ENCODE assay signal across 27 mouse cellular contexts in genomic region chr16:78260070-78260879, GRCm38 (mm10). TPM values are rescaled to one million over a fixed set of nuclear protein-coding genes. Genes with fewer than 3 reads are reported as not detected.
A peak's percentile ranks its signal among the peaks of the same experiment; 100 is the strongest.
DNase-seq lines count a peak whose midpoint lies in the region; ATAC-seq lines count a peak whose summit lies in the region.
"Had no signal": no experiment of that assay in that cellular context is flagged by ENCODE, and none has a peak within 500 bp of the region (broad histone marks: within the 10 kb centered on the region; RNA-seq: fewer than 3 reads in every experiment).

No protein-coding gene starts in this region.

- H3K9me3 ChIP-seq in intestine, embryonic 14.5 days (ENCODE audit: control insufficient read depth, low read length), result no peaks in the 10 kb centered on the region
- H3K9me3 ChIP-seq in intestine, embryonic 15.5 days, result no peaks in the 10 kb centered on the region
- no peaks in the 10 kb centered on the region for H3K9me3 ChIP-seq in stomach, embryonic 15.5 days
- H3K9me3 ChIP-seq: embryonic facial prominence, embryonic 10.5 days; embryonic facial prominence, embryonic 13.5 days; forebrain, embryonic 12.5 days; forebrain, embryonic 15.5 days; heart, embryonic 13.5 days; hindbrain, embryonic 10.5 days; hindbrain, embryonic 13.5 days had no signal

- no peak overlapping the region for H3K4me3 ChIP-seq in intestine, embryonic 14.5 days (ENCODE audit: low read depth, low read length)
- no peak overlapping the region for H3K4me3 ChIP-seq in intestine, embryonic 15.5 days (replicated peaks)
- H3K4me3 ChIP-seq in stomach, embryonic 15.5 days (replicated peaks), result no peak overlapping the region
- H3K4me3 ChIP-seq: embryonic facial prominence, embryonic 10.5 days; embryonic facial prominence, embryonic 13.5 days; erythroblast, embryonic 14.5 days; forebrain, embryonic 12.5 days; forebrain, embryonic 15.5 days; heart, embryonic 13.5 days; hindbrain, embryonic 10.5 days; hindbrain, embryonic 13.5 days had no signal

- H3K27ac ChIP-seq in intestine, embryonic 14.5 days (ENCODE audit: low read depth), result peak overlapping the region; percentile 77
- H3K27ac ChIP-seq in intestine, embryonic 15.5 days, result peak overlapping the region; percentile 74
- peak overlapping the region; percentile 77 for H3K27ac ChIP-seq in stomach, embryonic 15.5 days
- H3K27ac ChIP-seq: embryonic facial prominence, embryonic 10.5 days; embryonic facial prominence, embryonic 13.5 days; forebrain, embryonic 12.5 days; forebrain, embryonic 15.5 days; hindbrain, embryonic 10.5 days; hindbrain, embryonic 13.5 days had no signal

- no peaks in the 10 kb centered on the region for H3K27me3 ChIP-seq in intestine, embryonic 14.5 days (replicated peaks; ENCODE audit: control insufficient read depth, insufficient read depth, low read length)
- no peaks in the 10 kb centered on the region for H3K27me3 ChIP-seq in intestine, embryonic 15.5 days (replicated peaks)
- H3K27me3 ChIP-seq in stomach, embryonic 15.5 days (replicated peaks), result no peaks in the 10 kb centered on the region
- H3K27me3 ChIP-seq: embryonic facial prominence, embryonic 13.5 days; forebrain, embryonic 15.5 days; heart, embryonic 13.5 days had no signal

- H3K9ac ChIP-seq in intestine, embryonic 14.5 days (ENCODE audit: low read length), result no peak overlapping the region
- no peak overlapping the region for H3K9ac ChIP-seq in intestine, embryonic 15.5 days
- no peak overlapping the region for H3K9ac ChIP-seq in stomach, embryonic 15.5 days
- H3K9ac ChIP-seq: embryonic facial prominence, embryonic 13.5 days; forebrain, embryonic 12.5 days; forebrain, embryonic 15.5 days; heart, embryonic 13.5 days; hindbrain, embryonic 13.5 days had no signal

- H3K4me1 ChIP-seq in intestine, embryonic 14.5 days (replicated peaks; ENCODE audit: control insufficient read depth, insufficient read depth, low read length), result 0 out of 2 replicates have a peak, but pooled peaks cover 5% of the 10 kb centered on the region
- no peaks in the 10 kb centered on the region for H3K4me1 ChIP-seq in intestine, embryonic 15.5 days (replicated peaks)
- no peaks in the 10 kb centered on the region for H3K4me1 ChIP-seq in stomach, embryonic 15.5 days

- ATAC-seq in intestine, embryonic 14.5 days (replicated peaks; ENCODE audit: low FRiP score, low TSS enrichment, low read depth), result peak; percentile 87
- ATAC-seq in intestine, embryonic 15.5 days, result peak; percentile 88
- ATAC-seq in stomach, embryonic 15.5 days (ENCODE audit: insufficient read depth, low FRiP score, low read depth), result peak; percentile 78
- ATAC-seq: CD4-positive, CD25-positive, alpha-beta regulatory T cell, adult 4 months; forebrain, embryonic 15.5 days; hindbrain, embryonic 16.5 days had no signal

- intact Hi-C loops in heart, postnatal 25 days (cut with DNase I), result loop anchor here (5.0 kb wide), 1 partner anchor 42 kb away; the partner anchor contains the start of gene Cxadr

- no peak overlapping the region for H3K4me2 ChIP-seq in intestine, embryonic 14.5 days (ENCODE audit: low read length)
- H3K4me2 ChIP-seq in intestine, embryonic 15.5 days (replicated peaks), result no peak overlapping the region
- no peak overlapping the region for H3K4me2 ChIP-seq in stomach, embryonic 15.5 days
- H3K4me2 ChIP-seq: embryonic facial prominence, embryonic 13.5 days; forebrain, embryonic 12.5 days; forebrain, embryonic 15.5 days; heart, embryonic 13.5 days; hindbrain, embryonic 13.5 days had no signal

- 53% methylated on average over 10 of the region's 10 CpGs for WGBS in intestine, embryonic 14.5 days
- 43% methylated on average over 10 of the region's 10 CpGs for WGBS in intestine, embryonic 15.5 days
- WGBS in large intestine, adult 2 months, result 31% methylated on average over 10 of the region's 10 CpGs
- WGBS in stomach, embryonic 15.5 days, result 51% methylated on average over 10 of the region's 10 CpGs

- H3K36me3 ChIP-seq in intestine, embryonic 14.5 days (ENCODE audit: control insufficient read depth, insufficient read depth, low read length), result no peaks in the 10 kb centered on the region
- H3K36me3 ChIP-seq in intestine, embryonic 15.5 days, result no peaks in the 10 kb centered on the region
- no peaks in the 10 kb centered on the region for H3K36me3 ChIP-seq in stomach, embryonic 15.5 days
- H3K36me3 ChIP-seq: embryonic facial prominence, embryonic 10.5 days; embryonic facial prominence, embryonic 13.5 days; forebrain, embryonic 12.5 days; forebrain, embryonic 15.5 days; heart, embryonic 13.5 days; hindbrain, embryonic 10.5 days; hindbrain, embryonic 13.5 days had no signal

- no peak for DNase-seq in intestine, embryonic 14.5 days (ENCODE audit: low spot score)
- DNase-seq in large intestine, adult 2 months (ENCODE audit: low read depth, low spot score), result peak; percentile 95
- no peak for DNase-seq in heart, postnatal 25 days (ENCODE audit: low spot score)
- DNase-seq in embryo, embryonic 9.5 days (ENCODE audit: extremely low spot score), result no peak
- DNase-seq in adrenal gland, adult 2 months, result no peak
- DNase-seq in spleen, postnatal 14 days (ENCODE audit: low spot score in 2 of 2), result no peak
- DNase-seq: adrenal gland, adult 8-10 months; adrenal gland, postnatal 25 days; cerebellum, adult 18-20 months; cerebellum, adult 9-11 months; cerebellum, postnatal 25 days; gastrocnemius, postnatal 25 days; heart, adult 18-20 months; heart, postnatal 14 days had no signal

RNA-seq across cellular contexts. Expression of gene Cxadr, which starts 41.0 kb away (rescaled TPM):
- polyA plus RNA-seq in intestine, embryonic 14.5 days (2014; fragmentation: Nextera tagmentation; extraction: Ambion mirVana), result 35.9 and 37.6 TPM in 2 replicates
- 50.6 and 53.7 TPM in 2 replicates for polyA plus RNA-seq in intestine, embryonic 15.5 days (2015; fragmentation: Nextera tagmentation; extraction: Ambion mirVana)
- polyA plus RNA-seq in large intestine, adult 2 months (2012; rRNA removed), result 36.0 and 60.5 TPM in 2 replicates
- polyA plus RNA-seq in stomach, embryonic 15.5 days (2015; fragmentation: Nextera tagmentation; extraction: Ambion mirVana), result 59.0 and 68.1 TPM in 2 replicates
- 10 to 100 TPM; 52.4 to 55.6 TPM for total RNA-seq in heart, postnatal 25 days (2021)
- total RNA-seq in adrenal gland, adult 2 months (2021), result 10 to 100 TPM; 13.1 to 23.8 TPM
- 11.0 and 26.1 TPM in 2 replicates for polyA plus RNA-seq in adrenal gland, adult 2 months (2012; rRNA removed)
- total RNA-seq: MEL had no signal
- polyA plus RNA-seq: erythroblast, embryonic 14.5 days had no signal
